Mouse (Mus musculus) mouse embryonic stem cell (cell line): ENCODE data around the gene Nudt11.
"Not testable (repeated sequence)": the region's sequence is repeated elsewhere in the genome, so short reads cannot be mapped to it uniquely, and the experiment has no call there.

Experiments
- in situ Hi-C, 2 experiments: fragments of 300-500 bp; cut with MboI; formaldehyde crosslinking; loops; 1 replicate in 1 of 2; 3 replicates in 1 of 2; pipeline ENCODE4 v1.14.3; 2019 to 2020; ENCODE audit warnings: low sequenced_read_pairs in 2 of 2, low pct_unique_long_range_greater_than_20kb in 1 of 2, mixed read lengths in 1 of 2; ENCODE audit not compliant: unreplicated experiment in 1 of 2

The Nudt11 gene

GRCm38 (mm10) chrX:6047066-6047935, at the start of gene Nudt11:
TSS of gene Nudt11 (plus strand) at chrX:6047453.
- in situ Hi-C loops, result not testable (repeated sequence)

GRCm38 (mm10) chrX:6047936-6048614, 822 bp downstream of the Nudt11 start:
- in situ Hi-C loops, result not testable (repeated sequence)

DNA sequence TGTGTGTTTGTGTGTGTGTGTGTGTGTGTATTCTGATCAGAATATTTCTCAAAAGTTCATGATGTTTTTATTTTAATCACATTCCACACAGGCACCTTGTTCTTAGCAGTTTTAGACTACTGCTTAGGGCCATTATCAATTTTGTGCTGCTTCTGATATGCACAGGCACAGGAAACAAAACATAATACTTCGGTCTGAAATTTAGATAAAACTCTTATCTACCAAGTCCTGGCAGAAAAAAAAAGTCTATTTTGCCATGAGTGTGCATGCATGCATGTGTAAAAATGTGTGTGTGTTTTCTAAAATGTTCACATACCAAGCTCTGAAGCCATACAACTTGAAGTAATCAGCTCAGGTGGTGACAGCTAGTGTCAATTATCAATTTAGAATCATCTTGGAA, 14.3 kb downstream of the Nudt11 start:
- in situ Hi-C loops, result no loop called here

DNA sequence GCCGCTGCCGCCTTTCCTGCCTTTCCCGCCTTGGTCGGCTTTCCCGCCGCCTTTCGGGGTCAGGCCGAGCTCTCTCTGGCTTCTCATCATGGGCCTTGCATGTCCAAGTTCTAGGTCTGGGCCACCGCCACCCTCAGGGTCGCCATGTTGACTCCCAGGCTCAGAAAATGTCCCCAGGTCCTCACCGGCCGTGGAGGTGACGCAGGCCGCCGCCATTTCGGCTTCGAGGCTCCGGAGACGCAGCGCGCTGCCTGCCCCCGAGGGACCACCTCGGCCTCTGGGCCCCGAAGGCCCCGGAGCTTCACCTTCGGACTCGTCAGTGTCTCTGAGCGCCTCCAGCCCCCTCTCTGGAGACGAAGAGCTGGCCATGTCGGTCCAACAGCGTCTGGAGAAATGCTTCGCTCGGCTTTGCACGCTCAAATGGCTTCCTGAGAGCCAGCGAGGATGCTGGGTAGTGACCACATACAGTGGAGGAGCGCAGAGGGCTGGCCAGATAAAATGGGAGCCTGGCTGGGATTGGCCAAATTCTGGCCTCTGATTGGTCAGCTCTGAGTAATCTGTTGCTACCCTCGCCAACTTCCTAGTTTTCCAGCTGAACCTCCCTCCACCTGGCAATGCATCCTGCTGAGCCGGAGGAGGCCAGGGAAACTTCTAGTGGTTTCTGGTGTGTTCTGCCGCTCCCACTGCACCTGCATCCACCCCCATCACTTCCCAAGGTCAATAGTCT, 35.9 kb downstream of the Nudt11 start, which contains the start of gene AU022751:
Gene AU022751, minus strand, starts transcription at position 466 of the 727 bp plus-strand sequence.
- in situ Hi-C loops, result no loop called here

DNA sequence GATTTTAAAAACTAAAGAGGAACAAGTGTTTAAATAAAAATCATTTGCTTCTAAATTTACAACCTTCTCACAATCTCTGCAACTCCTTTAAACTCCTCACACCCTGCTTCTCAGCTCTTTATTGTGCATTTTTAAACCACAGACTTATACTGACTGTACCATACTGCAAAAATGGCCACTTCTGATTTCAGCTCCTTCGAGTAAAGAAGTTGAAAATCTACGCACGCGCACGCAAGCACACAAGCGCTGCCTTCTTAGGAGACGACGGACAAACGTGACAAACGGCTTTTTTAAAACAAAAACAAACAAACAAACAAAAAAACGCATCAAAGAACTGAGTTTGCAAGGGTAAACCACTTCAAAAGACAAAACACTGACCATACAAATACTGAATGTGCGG, 44.3 kb downstream of the Nudt11 start:
- in situ Hi-C loops, result no loop called here

GRCm38 (mm10) chrX:6091996-6092757, 44.9 kb downstream of the Nudt11 start:
- in situ Hi-C loops, result no loop called here
